ENCODE assay signal across 9 mouse cellular contexts in the genomic region with DNA sequence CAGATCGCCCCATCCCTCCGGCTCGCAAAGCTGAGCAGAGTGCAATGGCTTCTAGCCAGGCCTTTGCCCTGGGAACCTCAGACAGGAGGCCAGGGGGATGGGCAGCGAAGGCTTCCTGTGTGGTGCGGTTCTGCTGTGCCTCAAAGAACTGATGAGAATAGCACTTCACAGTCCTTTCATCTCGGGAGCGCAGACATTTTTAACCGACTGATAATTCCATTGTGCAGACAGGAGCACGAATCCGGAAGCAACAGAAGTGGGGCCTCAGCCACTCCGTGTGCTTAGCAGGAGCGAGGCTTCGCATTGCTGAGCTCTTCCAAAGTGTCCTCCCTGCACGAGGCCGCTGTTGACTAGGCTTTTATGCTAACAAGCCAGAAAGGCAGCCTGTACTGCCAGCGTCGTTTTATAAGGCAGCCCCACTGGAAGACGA. TPM values are rescaled to one million over a fixed set of nuclear protein-coding genes. Genes with fewer than 3 reads are reported as not detected.
DNase-seq lines count a peak whose midpoint lies in the region; ATAC-seq and TF ChIP-seq lines count a peak whose summit lies in the region.
"Had no signal": no experiment of that assay in that cellular context is flagged by ENCODE, and none has a peak within 500 bp of the region (broad histone marks: within the 10 kb centered on the region; RNA-seq: fewer than 3 reads in every experiment).

No protein-coding gene starts in this region.

- H3K4me2 ChIP-seq in forebrain, postnatal 0 days (ENCODE audit: low read depth): peak overlapping the region; percentile 37
- peak overlapping the region; percentile 33 for H3K4me2 ChIP-seq in intestine, embryonic 14.5 days (ENCODE audit: low read length)
- peak overlapping the region; percentile 40 for H3K4me2 ChIP-seq in limb, embryonic 15.5 days
- peak overlapping the region; percentile 39 for H3K4me2 ChIP-seq in midbrain, embryonic 13.5 days (replicated peaks)
- H3K4me2 ChIP-seq in stomach, embryonic 14.5 days (replicated peaks; ENCODE audit: low read depth, low read length): peak overlapping the region; percentile 29

- ATAC-seq in frontal cortex, adult (ENCODE audit: low TSS enrichment): peak; percentile 71
- peak; percentile 79 for ATAC-seq in forebrain, postnatal 0 days
- ATAC-seq in intestine, embryonic 14.5 days (replicated peaks; ENCODE audit: low FRiP score, low TSS enrichment, low read depth): peak; percentile 54
- ATAC-seq in limb, embryonic 15.5 days (ENCODE audit: insufficient number of reproducible peaks, low FRiP score, low TSS enrichment, low read depth): no peak
- ATAC-seq in midbrain, embryonic 13.5 days: peak; percentile 81
- ATAC-seq in stomach, embryonic 14.5 days (ENCODE audit: insufficient number of reproducible peaks, insufficient read depth, low FRiP score, low read depth): peak; percentile 35; the same call in 1 of the 2 replicates

- no peak for TF ChIP-seq CTCF in forebrain, postnatal 0 days (IDR thresholded peaks at IDR 0.05; ENCODE audit: low read depth)

- H3K9me3 ChIP-seq in forebrain, postnatal 0 days (ENCODE audit: low read length): no peaks in the 10 kb centered on the region
- no peaks in the 10 kb centered on the region for H3K9me3 ChIP-seq in intestine, embryonic 14.5 days (ENCODE audit: control insufficient read depth, low read length)
- no peaks in the 10 kb centered on the region for H3K9me3 ChIP-seq in limb, embryonic 15.5 days
- no peaks in the 10 kb centered on the region for H3K9me3 ChIP-seq in midbrain, embryonic 13.5 days
- H3K9me3 ChIP-seq in stomach, embryonic 14.5 days (ENCODE audit: control insufficient read depth, low read depth, low read length): no peaks in the 10 kb centered on the region

- 10% methylated on average over 18 of the region's 18 CpGs for WGBS in forebrain, postnatal 0 days
- 6% methylated on average over 18 of the region's 18 CpGs for WGBS in intestine, embryonic 14.5 days
- 9% methylated on average over 18 of the region's 18 CpGs for WGBS in limb, embryonic 15.5 days
- WGBS in midbrain, embryonic 13.5 days: 9% methylated on average over 18 of the region's 18 CpGs
- 15% methylated on average over 18 of the region's 18 CpGs for WGBS in stomach, embryonic 14.5 days

- H3K36me3 ChIP-seq in forebrain, postnatal 0 days (ENCODE audit: insufficient read depth): no peaks in the 10 kb centered on the region
- H3K36me3 ChIP-seq in intestine, embryonic 14.5 days (ENCODE audit: control insufficient read depth, insufficient read depth, low read length): no peaks in the 10 kb centered on the region
- no peaks in the 10 kb centered on the region for H3K36me3 ChIP-seq in limb, embryonic 15.5 days
- no peaks in the 10 kb centered on the region for H3K36me3 ChIP-seq in midbrain, embryonic 13.5 days
- no peaks in the 10 kb centered on the region for H3K36me3 ChIP-seq in stomach, embryonic 14.5 days (ENCODE audit: control insufficient read depth, insufficient read depth, low read length)

- peaks cover 11% of the 10 kb centered on the region for H3K4me1 ChIP-seq in brown adipose tissue, adult 24 weeks (ENCODE audit: control insufficient read depth, insufficient read depth, insufficient read length, low read length)
- 0 out of 2 replicates have a peak, but pooled peaks cover 7% of the 10 kb centered on the region for H3K4me1 ChIP-seq in forebrain, postnatal 0 days (ENCODE audit: insufficient read depth)
- H3K4me1 ChIP-seq in intestine, embryonic 14.5 days (replicated peaks; ENCODE audit: control insufficient read depth, insufficient read depth, low read length): peaks cover 12% of the 10 kb centered on the region; the same call in 1 of the 2 replicates
- H3K4me1 ChIP-seq in limb, embryonic 15.5 days: peaks cover 14% of the 10 kb centered on the region
- H3K4me1 ChIP-seq in midbrain, embryonic 13.5 days (replicated peaks): peaks cover 13% of the 10 kb centered on the region
- peaks cover 9% of the 10 kb centered on the region for H3K4me1 ChIP-seq in stomach, embryonic 14.5 days (ENCODE audit: control insufficient read depth, insufficient read depth, low read length)

- peak overlapping the region; percentile 23 for H3K9ac ChIP-seq in forebrain, postnatal 0 days
- H3K9ac ChIP-seq in intestine, embryonic 14.5 days (ENCODE audit: low read length): 0 out of 2 replicates have a peak overlapping the region, but pooled peaks have one; percentile 0
- H3K9ac ChIP-seq in limb, embryonic 15.5 days: 0 out of 2 replicates have a peak overlapping the region, but pooled peaks have one; percentile 26
- H3K9ac ChIP-seq in midbrain, embryonic 13.5 days (replicated peaks): 0 out of 2 replicates have a peak overlapping the region, but pooled peaks have one; percentile 23
- 0 out of 2 replicates have a peak overlapping the region, but pooled peaks have one; percentile 14 for H3K9ac ChIP-seq in stomach, embryonic 14.5 days (replicated peaks; ENCODE audit: low read depth, low read length)

- DNase-seq in frontal cortex, postnatal 25 days (ENCODE audit: low spot score in 2 of 2): no peak
- peak; percentile 77 for DNase-seq in forebrain, postnatal 0 days
- DNase-seq in intestine, embryonic 14.5 days (ENCODE audit: low spot score): peak; percentile 70

- H3K27me3 ChIP-seq in forebrain, postnatal 0 days (ENCODE audit: insufficient read depth, low read length): no peaks in the 10 kb centered on the region
- no peaks in the 10 kb centered on the region for H3K27me3 ChIP-seq in intestine, embryonic 14.5 days (replicated peaks; ENCODE audit: control insufficient read depth, insufficient read depth, low read length)
- no peaks in the 10 kb centered on the region for H3K27me3 ChIP-seq in limb, embryonic 15.5 days
- 0 out of 2 replicates have a peak, but pooled peaks cover 3% of the 10 kb centered on the region for H3K27me3 ChIP-seq in midbrain, embryonic 13.5 days
- H3K27me3 ChIP-seq in stomach, embryonic 14.5 days (ENCODE audit: control insufficient read depth, insufficient read depth, low read length): no peaks in the 10 kb centered on the region
- H3K27me3 ChIP-seq: CH12.LX had no signal

- H3K27ac ChIP-seq in brown adipose tissue, adult 24 weeks (replicated peaks; ENCODE audit: low read depth, low read length): peak overlapping the region; percentile 20; the same call in 1 of the 2 replicates
- H3K27ac ChIP-seq in forebrain, postnatal 0 days (ENCODE audit: low read depth, low read length): 0 out of 2 replicates have a peak overlapping the region, but pooled peaks have one; percentile 22
- peak overlapping the region; percentile 44; the same call in 1 of the 2 replicates for H3K27ac ChIP-seq in intestine, embryonic 14.5 days (ENCODE audit: low read depth)
- H3K27ac ChIP-seq in limb, embryonic 15.5 days: peak overlapping the region; percentile 43; the same call in 1 of the 2 replicates
- H3K27ac ChIP-seq in midbrain, embryonic 13.5 days: peak overlapping the region; percentile 51; the same call in 1 of the 2 replicates
- no peak overlapping the region for H3K27ac ChIP-seq in stomach, embryonic 14.5 days (ENCODE audit: low read length)

- peak overlapping the region; percentile 39 for H3K4me3 ChIP-seq in brown adipose tissue, adult 24 weeks (ENCODE audit: insufficient read depth, low read depth, low read length)
- H3K4me3 ChIP-seq in forebrain, postnatal 0 days (ENCODE audit: low read depth, low read length): 0 out of 2 replicates have a peak overlapping the region, but pooled peaks have one; percentile 7
- H3K4me3 ChIP-seq in intestine, embryonic 14.5 days (ENCODE audit: low read depth, low read length): no peak overlapping the region; the same call in 1 of the 2 replicates
- H3K4me3 ChIP-seq in limb, embryonic 15.5 days: peak overlapping the region; percentile 20
- H3K4me3 ChIP-seq in midbrain, embryonic 13.5 days (replicated peaks): 0 out of 2 replicates have a peak overlapping the region, but pooled peaks have one; percentile 5
- H3K4me3 ChIP-seq in stomach, embryonic 14.5 days (ENCODE audit: low read depth, low read length): peak overlapping the region; percentile 5; the same call in 1 of the 2 replicates

RNA-seq across cellular contexts. Expression of a gene that starts 53.6 kb away (rescaled TPM):
- polyA plus RNA-seq in brown adipose tissue, adult 24 weeks (2012; ENCODE audit: insufficient read depth, insufficient read length, missing spikeins): 17.6 and 20.4 TPM in 2 replicates
- total RNA-seq in forebrain, postnatal 0 days (2014; rRNA removed): 41.3 and 47.6 TPM in 2 replicates
- 82.8 and 92.1 TPM in 2 replicates for polyA plus RNA-seq in forebrain, postnatal 0 days (2015; fragmentation: Nextera tagmentation; extraction: Ambion mirVana)
- polyA plus RNA-seq in intestine, embryonic 14.5 days (2014; fragmentation: Nextera tagmentation; extraction: Ambion mirVana): 79.0 and 79.8 TPM in 2 replicates
- 64.6 and 65.4 TPM in 2 replicates for polyA plus RNA-seq in limb, embryonic 15.5 days (2015; fragmentation: Nextera tagmentation; extraction: Ambion mirVana)
- 90.9 and 92.3 TPM in 2 replicates for polyA plus RNA-seq in midbrain, embryonic 13.5 days (2015; fragmentation: Nextera tagmentation; extraction: Ambion mirVana)
- 81.1 and 87.9 TPM in 2 replicates for polyA plus RNA-seq in stomach, embryonic 14.5 days (2014; fragmentation: Nextera tagmentation; extraction: Ambion mirVana)

Comparison
In these comparisons a context has a peak if more than half of its experiments do, and no peak if none do; other contexts are left out.
1. DNase-seq: peak in forebrain, postnatal 0 days (single experiment) and intestine, embryonic 14.5 days (single experiment); none in frontal cortex, postnatal 25 days (0 of 2).
2. Peak in every context shown above with its lines, with median percentiles within 50 percentile points of each other: H3K4me2 ChIP-seq and H3K9ac ChIP-seq.